In genomic region chr11:118972431-118973377, GRCm38 (mm10) we compare ENCODE assay signal across 15 mouse cellular contexts. TPM values are rescaled to one million over a fixed set of nuclear protein-coding genes. Genes with fewer than 3 reads are reported as not detected.
A peak's percentile ranks its signal among the peaks of the same experiment; 100 is the strongest.
DNase-seq lines count a peak whose midpoint lies in the region; ATAC-seq lines count a peak whose summit lies in the region.
"Had no signal": no experiment of that assay in that cellular context is flagged by ENCODE, and none has a peak within 500 bp of the region (broad histone marks: within the 10 kb centered on the region; RNA-seq: fewer than 3 reads in every experiment).

No protein-coding gene starts in this region.

- no peaks in the 10 kb centered on the region for H3K36me3 ChIP-seq in embryonic facial prominence, embryonic 10.5 days (replicated peaks)
- H3K36me3 ChIP-seq in hindbrain, embryonic 16.5 days (ENCODE audit: control insufficient read depth, insufficient read depth, low read length): no peaks in the 10 kb centered on the region
- no peaks in the 10 kb centered on the region for H3K36me3 ChIP-seq in neural tube, embryonic 14.5 days (ENCODE audit: control insufficient read depth, insufficient read depth, low read length)
- H3K36me3 ChIP-seq: G1E had no signal

- no peak overlapping the region for H3K4me3 ChIP-seq in embryonic facial prominence, embryonic 10.5 days
- no peak overlapping the region for H3K4me3 ChIP-seq in hindbrain, embryonic 16.5 days (ENCODE audit: low read length)
- H3K4me3 ChIP-seq in neural tube, embryonic 14.5 days (ENCODE audit: low read depth, low read length): no peak overlapping the region

- no peak overlapping the region for H3K4me2 ChIP-seq in hindbrain, embryonic 16.5 days (ENCODE audit: low read length)
- H3K4me2 ChIP-seq in neural tube, embryonic 14.5 days (ENCODE audit: low read depth, low read length): no peak overlapping the region
- H3K4me2 ChIP-seq: lung, embryonic 14.5 days had no signal

- intact Hi-C loops in heart, postnatal 10 days (cut with DNase I): no loop called here

- WGBS in embryonic facial prominence, embryonic 10.5 days: 54% methylated on average over 18 of the region's 18 CpGs
- WGBS in hindbrain, embryonic 16.5 days: 18% methylated on average over 18 of the region's 18 CpGs
- 19% methylated on average over 17 of the region's 18 CpGs for WGBS in neural tube, embryonic 14.5 days

- H3K4me1 ChIP-seq in embryonic facial prominence, embryonic 10.5 days: peaks cover 24% of the 10 kb centered on the region
- peaks cover 16% of the 10 kb centered on the region for H3K4me1 ChIP-seq in hindbrain, embryonic 16.5 days (ENCODE audit: control insufficient read depth, insufficient read depth, low read depth, low read length)
- peaks cover 15% of the 10 kb centered on the region for H3K4me1 ChIP-seq in neural tube, embryonic 14.5 days (ENCODE audit: control insufficient read depth, insufficient read depth, low read length)

- peaks cover 38% of the 10 kb centered on the region for H3K27me3 ChIP-seq in embryonic facial prominence, embryonic 10.5 days (replicated peaks; ENCODE audit: low read depth, poor library complexity, severe bottlenecking)
- no peaks in the 10 kb centered on the region for H3K27me3 ChIP-seq in hindbrain, embryonic 16.5 days (replicated peaks; ENCODE audit: control insufficient read depth, insufficient read depth, low read length)
- H3K27me3 ChIP-seq in neural tube, embryonic 14.5 days (ENCODE audit: control insufficient read depth, insufficient read depth, low read length): no peaks in the 10 kb centered on the region

- DNase-seq in cerebellum, adult 8-10 months: peak; percentile 97
- no peak for DNase-seq in embryonic facial prominence, embryonic 10.5 days (ENCODE audit: low spot score)
- no peak for DNase-seq in kidney, adult 8-10 months
- DNase-seq in heart, postnatal 10 days: no peak
- DNase-seq: adrenal gland, adult 2 months; lung, embryonic 14.5 days had no signal

- ATAC-seq in hindbrain, embryonic 16.5 days: peak; percentile 81
- peak; percentile 68 for ATAC-seq in neural tube, embryonic 14.5 days (ENCODE audit: low read depth)
- ATAC-seq in monocyte, adult 5-6 weeks (replicated peaks; ENCODE audit: insufficient number of reproducible peaks, low FRiP score, low TSS enrichment, poor library complexity, severe bottlenecking): no peak

- H3K9ac ChIP-seq in hindbrain, embryonic 16.5 days (ENCODE audit: low read depth, low read length): no peak overlapping the region
- peak overlapping the region; percentile 32; the same call in 1 of the 2 replicates for H3K9ac ChIP-seq in neural tube, embryonic 14.5 days (replicated peaks; ENCODE audit: low read depth, low read length)
- H3K9ac ChIP-seq: lung, embryonic 14.5 days had no signal

- no peaks in the 10 kb centered on the region for H3K9me3 ChIP-seq in embryonic facial prominence, embryonic 10.5 days
- H3K9me3 ChIP-seq in hindbrain, embryonic 16.5 days (ENCODE audit: control insufficient read depth, low read length): no peaks in the 10 kb centered on the region
- no peaks in the 10 kb centered on the region for H3K9me3 ChIP-seq in neural tube, embryonic 14.5 days (ENCODE audit: control insufficient read depth, low read length)

- peak overlapping the region; percentile 62 for H3K27ac ChIP-seq in embryonic facial prominence, embryonic 10.5 days (replicated peaks)
- H3K27ac ChIP-seq in hindbrain, embryonic 16.5 days (ENCODE audit: low read depth, low read length): peak overlapping the region; percentile 55; the same call in 1 of the 2 replicates
- peak overlapping the region; percentile 52; the same call in 1 of the 2 replicates for H3K27ac ChIP-seq in neural tube, embryonic 14.5 days (ENCODE audit: low read depth, low read length)

RNA-seq across cellular contexts. Expression of gene Enpp7, which starts 15.3 kb away (rescaled TPM):
- not detected in 2 replicates for polyA plus RNA-seq in embryonic facial prominence, embryonic 10.5 days (2016; fragmentation: Nextera tagmentation; extraction: Ambion mirVana)
- not detected in 2 replicates for polyA plus RNA-seq in hindbrain, embryonic 16.5 days (2015; fragmentation: Nextera tagmentation; extraction: Ambion mirVana)
- polyA plus RNA-seq in neural tube, embryonic 14.5 days (2014; fragmentation: Nextera tagmentation; extraction: Ambion mirVana): not detected in 2 replicates
- not detected for total RNA-seq in heart, postnatal 10 days (2021)
- total RNA-seq in monocyte, adult 5-6 weeks (2017): not detected in 3 replicates
- total RNA-seq: adrenal gland, adult 2 months; G1E; left cerebral cortex, adult 8-10 months; neutrophil, adult 5-6 weeks had no signal
- polyA plus RNA-seq: adrenal gland, adult 2 months; embryonic facial prominence, embryonic 14.5 days; G1E; intestine, embryonic 14.5 days; lung, embryonic 14.5 days; spleen, adult 2 months had no signal

RNA-seq across cellular contexts. Expression of gene Cbx2, which starts 50.1 kb away (rescaled TPM):
- polyA plus RNA-seq in embryonic facial prominence, embryonic 10.5 days (2016; fragmentation: Nextera tagmentation; extraction: Ambion mirVana): 150 and 152 TPM in 2 replicates
- 10.7 and 14.0 TPM in 2 replicates for polyA plus RNA-seq in hindbrain, embryonic 16.5 days (2015; fragmentation: Nextera tagmentation; extraction: Ambion mirVana)
- 5.7 and 11.5 TPM in 2 replicates for polyA plus RNA-seq in neural tube, embryonic 14.5 days (2014; fragmentation: Nextera tagmentation; extraction: Ambion mirVana)
- 1 to 10 TPM; 5.2 to 6.8 TPM for total RNA-seq in heart, postnatal 10 days (2021)
- total RNA-seq in monocyte, adult 5-6 weeks (2017): 0.75 to 2.7 TPM (median 2.2 TPM) in 3 replicates
- polyA plus RNA-seq: G1E had no signal

Comparison
In these comparisons a context has a peak if more than half of its experiments do, and no peak if none do; other contexts are left out.
1. RNA of gene Cbx2, which starts 50.1 kb away (polyA plus RNA-seq): 150 to 152 TPM in embryonic facial prominence, embryonic 10.5 days; 10.7 to 14.0 TPM in hindbrain, embryonic 16.5 days and 5.7 to 11.5 TPM in neural tube, embryonic 14.5 days; every median in the first group is over 10 times any median in the second.
2. Peak in every context shown above with its lines, with median percentiles within 50 percentile points of each other: H3K27ac ChIP-seq.